Mouse (Mus musculus): Measurements from ENCODE around the gene As3mt. TPM values are rescaled to one million over a fixed set of nuclear protein-coding genes. Genes with fewer than 3 reads are reported as not detected.

The As3mt gene
- polyA plus RNA-seq, 1 experiment from 2014 or later, result 50.6 TPM

Other genes starting within 250 kb of the As3mt start
- gene Trim8, start 205.8 kb upstream of the As3mt start, polyA plus RNA-seq (2014; fragmentation: Nextera tagmentation; extraction: Ambion mirVana), result 20.1 and 21.1 TPM in 2 replicates
- 64.3 and 73.9 TPM in 2 replicates for gene Arl3, start 134.3 kb upstream of the As3mt start, polyA plus RNA-seq (2014; fragmentation: Nextera tagmentation; extraction: Ambion mirVana)
- 18.2 and 19.2 TPM in 2 replicates for gene Sfxn2, start 134.1 kb upstream of the As3mt start, polyA plus RNA-seq (2014; fragmentation: Nextera tagmentation; extraction: Ambion mirVana)
- 39.6 and 40.2 TPM in 2 replicates for gene Wbp1l, start 108.4 kb upstream of the As3mt start, polyA plus RNA-seq (2014; fragmentation: Nextera tagmentation; extraction: Ambion mirVana)
- 0.23 TPM in 1 of 2 replicates, not detected in the other for gene Cyp17a1, start 34.3 kb upstream of the As3mt start, polyA plus RNA-seq (2014; fragmentation: Nextera tagmentation; extraction: Ambion mirVana)
- 17.5 and 18.0 TPM in 2 replicates for gene Borcs7, start 17.6 kb upstream of the As3mt start, polyA plus RNA-seq (2014; fragmentation: Nextera tagmentation; extraction: Ambion mirVana)
- gene Cnnm2, start 54.1 kb downstream of the As3mt start, polyA plus RNA-seq (2014; fragmentation: Nextera tagmentation; extraction: Ambion mirVana), result 1.9 and 2.2 TPM in 2 replicates